Mouse (Mus musculus) G1E (cell line): ENCODE data around the gene Vps9d1.

Source experiments
- CTCF ChIP-seq: IDR thresholded peaks from 2 replicates; pipeline ENCODE4 v1.5.1; 2012; ENCODE audit warnings: low read depth, low read length, inconsistent platforms, mixed read lengths
- GATA1 ChIP-seq: IDR thresholded peaks from 2 replicates; pipeline ENCODE4 v1.6.1; 2012; ENCODE audit warnings: borderline replicate concordance, low read length, inconsistent platforms, mixed read lengths
- GATA2 ChIP-seq: IDR thresholded peaks from 2 replicates; pipeline ENCODE4 v1.6.1; 2012; ENCODE audit warnings: low read depth, low read length, inconsistent platforms, borderline replicate concordance
- TAL1 ChIP-seq: conservative IDR thresholded peaks from 2 replicates; pipeline ENCODE4 v1.6.1; 2012; ENCODE audit warnings: low read depth, low read length, inconsistent platforms, mixed read lengths

GRCm38 (mm10) chr8:123278445-123278844 is 24.3 kb upstream of the Vps9d1 start:
- TF ChIP-seq CTCF, result no peak
- TF ChIP-seq TAL1, result no peak
- no peak for TF ChIP-seq GATA1
- TF ChIP-seq GATA2, result no peak
